Mouse (Mus musculus): ENCODE measurements around the gene Iqgap1.
A peak's percentile ranks its signal among the peaks of the same experiment; 100 is the strongest.

Iqgap1 gene

DNA sequence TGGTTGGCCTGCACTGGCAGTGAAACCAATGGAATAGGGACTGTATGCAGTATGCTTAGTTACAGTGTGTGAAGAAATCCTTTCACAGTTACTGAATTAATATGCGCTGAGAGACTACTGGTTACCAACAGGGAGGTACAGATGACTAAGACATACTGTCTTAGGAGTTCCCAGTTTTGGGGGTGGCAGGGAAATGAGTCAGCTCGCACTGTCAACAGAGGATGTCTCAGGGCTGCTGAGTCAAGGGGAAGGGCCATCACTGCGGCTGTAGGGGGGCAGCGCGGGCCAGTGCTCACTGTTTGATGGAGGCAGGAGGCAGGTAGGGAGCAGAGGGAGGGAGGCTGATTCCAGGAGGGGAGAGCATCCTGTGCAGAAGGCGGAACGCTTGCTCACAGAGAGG is 110.5 kb downstream of the Iqgap1 start:
- DNase-seq (ENCODE audit: low spot score in 2 of 2) = no peak

DNA sequence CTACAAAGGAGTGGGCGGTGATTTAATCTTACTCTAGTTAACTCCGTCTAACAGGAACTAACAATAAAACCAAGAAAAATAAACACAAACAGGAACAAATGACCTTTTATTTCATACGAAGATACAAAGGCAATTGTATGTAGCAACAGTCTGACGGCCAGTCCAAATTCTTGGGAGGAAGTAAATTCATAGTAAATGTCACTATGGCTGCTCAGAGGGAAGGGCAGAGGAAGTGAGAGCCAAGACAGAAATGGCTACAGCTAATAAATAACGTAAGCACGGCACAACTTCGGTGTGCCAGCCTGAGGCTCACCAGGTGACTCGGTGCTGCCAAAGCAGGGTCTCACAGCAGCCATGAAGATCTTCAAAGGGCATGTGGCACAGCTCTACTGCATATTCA is 114.3 kb downstream of the Iqgap1 start:
- DNase-seq (ENCODE audit: low spot score in 2 of 2) = no peak

DNA sequence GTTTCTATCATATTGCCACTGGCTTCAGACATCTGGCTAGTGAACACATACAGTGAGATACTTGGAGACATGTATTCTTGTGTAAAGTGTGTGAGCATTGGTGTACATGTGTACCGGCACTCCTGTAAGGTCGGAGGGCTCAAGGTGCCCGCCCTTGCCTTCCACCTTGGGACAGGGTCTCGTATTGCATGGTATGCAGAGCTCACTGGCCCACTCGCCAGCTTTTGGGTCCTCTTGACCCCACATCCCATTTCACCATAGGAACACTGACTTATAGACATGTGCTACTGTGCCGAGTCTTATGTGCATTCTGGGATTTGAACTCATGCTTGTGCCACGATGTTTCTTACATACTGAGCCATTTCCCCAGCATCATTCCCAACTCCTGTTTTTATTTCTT is 115.4 kb downstream of the Iqgap1 start:
- no peak for DNase-seq (ENCODE audit: low spot score in 2 of 2)

DNA sequence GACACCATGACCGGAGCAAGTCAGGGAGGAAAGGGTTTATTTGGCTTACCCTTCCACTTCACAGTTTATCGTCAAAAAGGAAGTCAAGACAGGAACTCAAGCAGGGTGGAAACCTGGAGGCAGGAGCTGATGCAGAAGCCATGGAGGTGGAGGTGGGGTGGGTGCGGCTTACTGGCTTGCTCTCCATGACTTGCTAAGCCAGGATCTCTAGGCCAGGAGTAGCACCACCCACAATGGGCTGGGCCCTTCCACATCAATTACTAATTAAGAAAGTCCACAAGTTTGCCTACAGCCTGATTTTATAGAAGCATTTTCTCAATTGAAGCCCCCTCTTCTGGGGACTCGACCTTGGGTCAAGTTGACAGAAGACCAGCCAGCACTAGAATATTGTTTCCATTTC is 121.7 kb downstream of the Iqgap1 start:
- no peak for DNase-seq (ENCODE audit: low spot score in 2 of 2)

DNA sequence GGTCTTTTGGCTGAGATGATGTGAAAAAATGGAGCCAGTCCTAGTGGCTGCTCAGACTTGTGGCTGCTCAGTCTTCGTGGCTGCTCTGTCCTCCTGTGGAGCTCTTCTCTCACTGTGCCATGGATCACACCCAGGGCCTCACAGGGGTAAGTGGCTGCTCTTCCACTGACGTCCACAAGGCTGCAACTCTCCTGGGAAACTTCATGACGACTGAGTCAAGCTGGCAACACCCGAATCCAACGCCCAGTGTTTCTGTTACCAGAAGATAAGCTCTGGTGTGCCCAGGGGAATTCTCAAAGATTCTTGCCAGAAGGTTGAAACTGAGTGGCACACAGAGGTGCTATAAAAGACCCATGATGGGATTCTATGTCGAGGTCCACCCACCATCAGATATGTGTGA is 123.3 kb downstream of the Iqgap1 start:
- no peak for DNase-seq (ENCODE audit: low spot score in 2 of 2)

DNA sequence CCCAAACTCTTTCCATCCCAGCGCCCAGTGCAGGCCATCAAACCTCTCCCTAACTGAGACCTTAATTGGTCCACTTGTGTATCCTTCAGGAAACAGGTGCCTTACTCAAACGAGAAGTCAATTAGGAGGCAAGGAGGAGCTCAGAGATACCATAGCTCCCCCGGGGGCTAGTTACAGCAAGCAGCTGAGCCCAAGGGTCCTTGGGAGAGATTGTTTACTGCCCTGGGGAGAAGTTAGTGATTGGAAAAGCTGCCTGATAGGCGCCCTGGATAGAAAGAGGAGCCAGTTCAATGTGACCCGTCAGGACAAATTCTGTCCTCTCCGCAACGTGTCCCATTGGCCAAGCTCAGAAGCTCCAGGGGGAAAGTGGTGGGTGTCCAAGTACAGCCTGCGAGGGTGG is 126.1 kb downstream of the Iqgap1 start:
- no peak for DNase-seq (ENCODE audit: low spot score in 2 of 2)

DNA sequence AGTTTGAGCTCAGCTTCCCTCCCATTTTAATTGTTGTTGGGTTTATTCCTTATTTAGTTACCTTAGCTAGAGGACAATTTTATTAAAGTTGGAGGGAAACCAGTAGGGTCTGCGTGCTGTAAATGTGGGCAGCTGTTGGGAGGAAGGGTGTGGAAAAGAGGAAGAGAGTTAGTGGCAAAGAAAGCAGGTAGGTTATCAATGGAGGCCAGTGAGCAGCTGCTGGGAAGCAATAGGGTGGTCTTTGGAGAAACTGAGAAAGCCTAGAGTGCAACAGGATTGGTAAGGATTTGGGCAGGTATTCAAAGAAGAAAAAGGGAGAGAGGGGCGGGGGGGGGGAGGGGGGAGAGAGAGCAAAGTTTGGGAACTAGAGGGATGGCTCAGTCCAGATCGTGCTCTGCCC is 126.8 kb downstream of the Iqgap1 start:
- no peak for DNase-seq (ENCODE audit: low spot score in 2 of 2)

DNA sequence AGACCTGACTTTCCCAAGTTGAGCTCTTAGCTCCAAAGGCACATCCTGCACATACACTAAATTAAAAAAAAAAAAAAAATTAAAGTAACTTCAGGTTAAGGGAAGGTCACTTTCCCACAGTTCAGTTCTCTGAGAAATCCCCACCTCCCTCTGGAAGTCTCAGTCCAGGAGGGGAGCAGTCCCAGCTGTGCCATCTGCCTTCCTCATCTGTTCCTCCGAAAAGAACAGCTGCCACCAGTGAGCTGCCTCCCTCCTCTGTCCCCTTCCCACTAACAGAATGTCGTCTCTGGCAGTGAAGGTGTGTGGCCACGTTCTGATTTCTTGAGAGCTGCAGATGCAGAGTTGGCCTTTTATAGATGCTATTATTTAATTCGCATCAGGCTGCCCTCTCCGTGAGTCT is 127.9 kb downstream of the Iqgap1 start:
- no peak for DNase-seq (ENCODE audit: low spot score in 2 of 2)

DNA sequence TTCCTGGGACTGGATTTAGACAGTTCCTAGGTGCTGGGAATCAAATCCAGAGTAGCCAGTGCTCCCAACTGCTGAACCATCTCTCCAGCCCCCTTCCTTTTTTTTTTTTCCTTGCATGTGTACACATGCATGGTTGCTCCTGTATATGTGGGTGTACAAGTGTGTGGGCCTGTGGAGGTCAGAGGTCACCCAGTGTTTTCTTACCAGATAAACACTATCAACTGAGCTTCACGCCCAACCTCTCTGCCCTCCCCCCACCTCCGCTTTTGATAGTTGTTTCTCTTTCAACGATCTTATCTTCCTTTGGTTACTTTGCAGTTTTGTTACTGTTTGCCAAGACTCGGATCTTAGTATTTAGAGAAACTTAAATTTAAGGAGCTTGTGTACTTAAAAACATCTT is 128.9 kb downstream of the Iqgap1 start:
- no peak for DNase-seq (ENCODE audit: low spot score in 2 of 2)

DNA sequence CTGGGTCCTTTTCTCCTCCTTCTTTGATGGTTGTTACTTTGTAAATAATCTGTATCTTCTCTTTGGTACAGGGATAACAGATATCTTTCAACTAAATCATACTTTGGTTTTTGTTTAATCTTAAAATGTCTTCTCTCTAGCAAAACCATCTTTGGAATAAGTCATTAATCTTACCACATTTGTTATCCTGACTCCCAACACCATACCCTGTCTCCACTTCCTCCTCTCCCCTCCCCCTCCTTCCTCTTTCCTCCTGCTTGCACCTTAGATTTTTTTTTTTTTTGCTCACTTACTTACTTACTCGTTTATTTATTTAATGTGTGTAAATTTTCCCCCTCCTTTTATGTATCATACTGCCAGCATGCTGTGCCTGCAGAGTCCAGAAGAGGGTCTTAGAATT is 129.4 kb downstream of the Iqgap1 start:
- no peak for DNase-seq (ENCODE audit: low spot score in 2 of 2)

DNA sequence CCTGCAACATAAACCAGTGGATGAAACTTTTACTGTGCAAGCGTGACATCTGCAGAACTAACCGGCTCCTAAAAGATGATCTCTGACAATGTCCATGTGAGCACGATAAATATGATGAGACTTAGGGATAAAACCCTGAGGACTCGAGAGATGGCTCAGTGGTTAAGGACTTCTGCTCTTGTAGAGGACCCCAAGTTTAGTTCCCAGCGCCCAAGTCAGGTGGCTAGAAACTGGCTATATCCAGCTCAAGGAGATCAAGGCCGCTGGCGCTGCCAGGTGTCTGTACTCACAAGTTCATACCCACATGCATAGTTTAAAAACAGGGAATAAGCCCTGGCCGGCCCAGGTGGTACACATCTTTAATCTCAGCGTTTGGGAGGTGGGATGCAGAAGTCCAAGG is 133.3 kb downstream of the Iqgap1 start:
- no peak for DNase-seq (ENCODE audit: low spot score in 2 of 2)

DNA sequence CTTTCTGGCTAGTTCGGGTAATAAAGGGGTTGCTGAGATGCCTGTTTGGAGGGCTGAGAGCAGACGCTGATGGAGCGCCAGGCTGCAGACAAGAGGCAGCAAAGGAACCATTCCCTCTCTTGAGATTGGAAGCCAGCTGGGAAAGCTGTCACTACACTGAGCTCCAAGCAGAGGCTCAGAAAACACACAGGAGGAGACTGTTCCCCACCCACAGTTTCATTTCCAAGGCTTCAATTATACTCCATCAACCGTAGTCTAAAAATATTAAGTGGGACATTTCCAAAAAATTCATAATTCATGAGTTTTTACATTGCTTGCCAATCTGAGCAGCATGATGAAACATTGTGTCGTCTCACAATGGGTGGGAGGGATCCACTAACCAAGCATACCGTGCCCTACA is 134.6 kb downstream of the Iqgap1 start:
- no peak for DNase-seq (ENCODE audit: low spot score in 2 of 2)

DNA sequence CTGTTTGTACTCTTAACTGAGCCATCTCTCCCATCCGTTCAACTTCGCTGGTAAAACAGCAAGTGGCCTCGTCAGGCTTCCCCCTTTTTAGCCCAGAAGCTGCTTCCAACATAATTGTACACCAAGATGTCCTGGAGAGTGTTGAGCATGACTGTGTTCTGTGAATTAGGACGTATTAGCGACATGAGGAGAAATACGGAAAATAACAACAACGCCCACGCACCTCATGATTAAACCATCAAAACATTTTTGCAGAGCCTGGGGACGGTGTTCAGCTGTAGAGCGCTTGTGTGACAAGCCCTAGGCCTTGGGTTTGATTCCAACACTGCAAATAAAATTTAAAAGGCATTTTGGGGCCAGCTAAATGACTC is 136.6 kb downstream of the Iqgap1 start:
- DNase-seq (ENCODE audit: low spot score in 2 of 2) = no peak

DNA sequence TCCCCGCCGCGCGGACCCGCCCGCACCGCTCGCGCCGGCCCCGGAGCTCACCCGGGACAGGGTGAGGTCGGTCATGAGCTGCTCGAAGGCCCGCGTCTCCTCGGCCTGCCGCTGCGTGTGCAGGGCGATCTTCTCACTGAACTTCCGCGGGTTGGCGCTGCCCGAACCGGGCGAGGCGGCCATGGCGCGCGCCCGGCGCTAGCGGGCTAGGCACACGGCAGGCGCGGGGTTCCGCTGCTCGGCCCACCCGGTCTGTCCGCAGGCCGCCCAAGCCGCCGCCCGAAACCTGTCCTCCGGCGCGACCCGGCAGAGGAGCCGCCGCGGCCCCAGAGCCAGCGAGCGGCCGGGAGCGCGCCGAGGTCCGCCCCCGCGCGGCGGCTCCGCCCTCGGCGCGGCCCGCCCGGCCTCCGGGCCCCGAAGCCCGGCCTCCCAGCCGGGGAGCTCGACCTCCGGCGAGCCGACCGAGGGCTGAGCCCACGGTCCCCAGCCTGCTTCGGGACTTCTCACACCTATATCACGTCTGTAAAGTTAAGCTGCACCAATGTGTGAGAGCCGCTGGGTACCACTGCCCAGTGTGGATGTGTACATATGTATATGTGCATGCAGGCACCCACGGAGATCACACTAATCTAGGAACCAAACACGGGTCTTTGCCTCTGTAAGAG is 137.1 kb downstream of the Iqgap1 start, which contains the start of gene Crtc3:
Gene Crtc3, minus strand, starts transcription at position 322 of the 665 bp plus-strand sequence.
- peak; percentile 61 to 69 for DNase-seq (ENCODE audit: low spot score in 2 of 2)

DNA sequence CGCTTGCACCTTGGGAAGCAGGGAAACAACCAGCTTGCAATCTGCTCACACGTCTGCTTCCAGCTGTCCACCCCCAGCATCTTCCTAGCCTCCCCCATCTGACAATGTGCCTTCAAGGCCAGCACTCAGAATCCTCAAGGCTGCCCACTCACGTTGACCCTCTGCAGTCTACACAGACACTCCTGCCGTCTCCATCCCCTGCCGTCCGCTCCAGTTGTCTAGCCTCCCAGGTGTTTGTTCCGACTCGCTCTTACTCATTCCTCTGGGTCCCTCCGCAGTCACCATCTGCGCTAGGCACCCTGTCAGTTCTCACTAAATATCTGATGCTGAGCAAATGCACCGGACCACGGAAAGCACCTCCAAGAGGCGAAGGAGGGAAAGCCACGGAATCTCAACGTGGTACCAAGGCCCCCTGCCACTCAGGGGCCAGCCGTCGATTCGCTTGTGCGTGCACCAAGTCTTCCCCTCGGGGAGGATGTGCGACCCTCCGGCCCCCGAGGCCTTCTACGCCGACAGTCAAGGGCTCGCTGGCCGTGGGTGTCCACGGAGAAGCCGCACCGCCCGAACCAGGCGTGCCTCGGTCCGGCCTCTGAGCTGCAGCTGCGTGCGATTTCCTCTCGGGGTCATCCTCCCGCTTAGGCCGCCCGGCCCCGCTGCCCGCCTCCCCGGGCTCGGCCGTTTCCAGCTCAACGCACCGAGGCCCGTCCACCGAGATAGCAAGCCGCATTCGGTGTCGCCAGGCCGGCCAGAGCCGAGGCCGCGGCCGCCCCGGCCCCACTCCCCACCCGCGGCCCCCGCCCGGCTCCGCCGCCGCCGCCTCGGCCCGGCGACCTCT is 137.8 kb downstream of the Iqgap1 start:
- DNase-seq (ENCODE audit: low spot score in 2 of 2) = peak; percentile 54 to 67

DNA sequence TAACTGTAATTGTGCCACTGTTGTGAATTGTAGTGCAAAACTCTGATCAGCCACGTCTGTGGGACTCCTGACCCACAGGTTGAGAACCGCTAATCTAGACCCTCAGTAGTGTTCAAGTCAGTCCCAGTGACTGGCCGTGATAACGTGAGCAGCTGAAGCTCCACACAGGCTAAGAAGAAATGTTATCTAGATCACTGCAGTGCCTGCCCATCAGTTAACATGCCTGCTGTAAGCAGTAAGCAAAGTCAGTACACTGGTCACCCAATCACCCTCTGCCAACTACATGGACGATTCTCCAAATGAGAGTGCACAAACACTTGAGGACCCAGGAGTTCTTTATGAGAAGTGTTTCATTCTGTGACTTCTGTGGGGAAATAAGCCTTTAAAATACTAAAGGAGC is 140.1 kb downstream of the Iqgap1 start:
- no peak for DNase-seq (ENCODE audit: low spot score in 2 of 2)

DNA sequence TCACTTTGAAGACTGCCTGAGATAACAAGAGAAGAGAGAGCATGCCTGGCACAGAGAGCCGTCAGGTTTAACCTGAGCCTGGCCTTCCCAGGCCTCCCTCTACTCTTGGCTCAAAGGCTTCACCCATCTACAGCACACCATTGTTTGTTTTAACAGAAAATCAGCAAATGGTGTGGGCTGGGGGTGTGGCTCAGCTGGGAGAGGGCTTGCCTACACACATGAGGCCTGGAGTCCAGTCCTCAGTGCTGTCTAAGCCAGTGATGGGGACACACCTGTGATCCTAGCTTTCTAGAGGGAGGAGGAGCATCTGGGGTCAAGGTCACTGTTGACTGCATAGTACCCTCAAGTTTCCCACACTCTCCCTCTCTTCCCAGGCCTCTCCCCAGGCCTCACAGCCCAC is 143.1 kb downstream of the Iqgap1 start:
- no peak for DNase-seq (ENCODE audit: low spot score in 2 of 2)

DNA sequence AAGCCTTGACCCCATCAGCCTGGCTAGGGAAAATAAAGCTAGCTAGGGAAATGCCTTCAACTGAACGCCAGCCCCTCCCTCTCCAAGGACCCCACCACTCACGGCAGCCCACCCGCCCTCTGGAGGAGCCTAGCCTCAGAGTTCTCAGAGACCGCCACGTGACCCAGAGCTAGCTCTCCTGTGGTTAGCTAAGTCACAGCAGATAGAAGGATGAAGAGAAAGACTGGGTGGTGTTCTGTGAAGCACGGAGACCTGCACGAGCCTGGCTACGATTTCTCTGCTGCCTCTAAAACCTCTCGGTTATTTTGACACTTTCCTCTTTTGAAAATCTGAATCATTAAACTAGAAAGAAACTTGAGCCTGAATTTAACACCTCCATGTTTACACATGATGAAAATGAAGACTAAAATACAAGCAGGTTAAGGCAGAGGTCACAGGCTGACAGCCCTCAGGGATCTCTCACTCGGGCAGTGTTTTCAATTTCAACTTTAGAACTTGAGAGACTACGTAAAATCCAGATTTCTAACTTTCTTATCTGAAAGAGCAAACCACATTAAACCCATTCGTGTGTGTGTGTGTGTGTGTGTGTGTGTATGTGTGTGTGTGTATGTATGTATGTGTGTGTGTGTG is 145.4 kb downstream of the Iqgap1 start:
- DNase-seq (ENCODE audit: low spot score in 2 of 2) = no peak

DNA sequence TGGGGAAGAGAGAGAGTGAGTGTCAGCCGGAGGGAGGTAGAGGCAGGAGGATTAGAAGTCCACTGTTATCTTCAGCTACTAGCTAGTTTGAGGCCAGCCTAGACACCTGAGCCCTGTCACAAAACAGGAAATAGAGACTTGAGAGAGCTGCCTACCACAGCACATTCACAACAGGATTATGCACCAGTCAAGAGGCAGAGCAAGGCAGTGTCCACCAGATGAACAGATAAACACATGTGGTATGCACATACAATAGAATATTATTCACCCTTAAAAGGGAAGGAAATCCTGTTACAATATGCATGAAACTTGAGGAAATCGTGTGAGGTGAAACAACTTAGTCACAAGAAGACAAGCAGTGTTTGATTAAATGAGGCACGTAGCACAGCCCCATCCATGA is 153.5 kb downstream of the Iqgap1 start:
- DNase-seq (ENCODE audit: low spot score in 2 of 2) = no peak

DNA sequence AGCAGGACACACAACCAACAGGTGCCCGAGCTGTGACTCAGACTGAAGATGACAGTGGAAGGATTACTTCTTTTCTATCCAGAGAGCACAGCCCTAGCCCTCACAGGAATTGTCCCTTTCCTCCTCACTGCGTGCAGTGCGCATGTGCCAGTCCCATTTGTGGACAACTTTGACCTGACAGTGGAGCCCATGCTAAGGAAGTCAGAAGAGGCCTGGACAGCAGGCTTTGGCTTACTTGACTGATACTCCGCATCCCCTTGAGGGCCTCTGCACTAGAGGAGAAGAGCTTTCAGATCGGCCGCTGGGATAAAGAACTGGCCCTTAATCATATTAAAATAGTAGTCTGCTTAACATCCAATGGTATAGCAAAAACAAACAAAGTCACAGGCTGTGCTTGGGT is 154.9 kb downstream of the Iqgap1 start:
- no peak for DNase-seq (ENCODE audit: low spot score in 2 of 2)

DNA sequence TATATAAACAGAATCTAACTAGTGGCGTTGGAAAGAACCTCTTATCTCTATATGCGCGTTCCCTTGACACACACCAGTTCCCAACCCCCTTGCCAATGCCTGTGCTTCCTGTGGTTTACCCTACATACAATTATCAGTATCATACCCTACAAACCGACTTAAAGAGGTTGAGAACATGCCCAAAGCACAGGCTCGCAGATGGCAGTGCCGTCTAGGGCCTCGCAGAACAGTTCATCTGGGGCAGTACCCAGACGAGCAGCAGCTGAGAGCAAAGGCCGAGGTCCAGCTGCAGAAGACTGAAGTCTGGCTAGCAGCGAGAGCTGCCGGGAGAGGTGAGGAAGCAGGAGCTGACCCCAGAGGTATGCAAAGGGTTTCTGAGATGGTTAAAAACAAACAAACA is 158.6 kb downstream of the Iqgap1 start:
- DNase-seq (ENCODE audit: low spot score in 2 of 2) = no peak

DNA sequence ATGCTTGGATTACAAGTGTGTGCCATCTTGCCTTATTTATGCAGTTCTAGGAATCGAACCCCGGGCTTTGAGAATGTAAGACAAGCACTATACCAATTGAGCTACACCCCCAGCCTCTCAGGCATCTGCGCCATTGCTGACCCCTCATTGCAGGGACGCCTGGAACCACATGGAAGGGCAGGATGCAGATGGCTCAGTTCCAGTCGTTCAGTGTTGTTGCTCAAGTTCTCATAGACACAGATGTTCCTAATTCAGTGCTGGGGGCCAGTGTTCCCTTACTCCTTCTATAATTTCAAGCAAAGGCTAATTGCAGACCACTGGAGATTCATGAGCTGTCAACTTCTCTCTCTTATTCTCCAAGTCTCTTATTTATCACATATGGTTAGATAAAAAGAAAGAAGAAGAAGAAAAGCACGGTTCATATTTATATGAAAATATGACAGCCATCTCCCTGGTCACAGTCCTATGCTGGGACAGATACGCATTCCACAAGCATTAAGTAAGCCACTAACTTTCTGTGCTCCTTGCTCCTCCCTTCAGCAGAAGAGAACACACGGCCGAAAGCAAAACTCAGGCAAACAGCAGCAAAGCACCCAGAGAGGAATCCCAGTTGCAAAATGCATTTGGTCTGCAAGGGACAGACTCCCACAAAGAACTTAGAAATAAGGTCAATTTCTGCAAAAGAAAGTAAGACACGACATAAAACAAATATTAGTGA is 159.4 kb downstream of the Iqgap1 start:
- DNase-seq (ENCODE audit: low spot score in 2 of 2) = no peak
